Mouse (Mus musculus): ENCODE results near the gene Ephb2. TPM values are rescaled to one million over a fixed set of nuclear protein-coding genes. Genes with fewer than 3 reads are reported as not detected.
A peak's percentile ranks its signal among the peaks of the same experiment; 100 is the strongest.

Gene Ephb2
- 2.3 and 2.5 TPM in 2 replicates for polyA plus RNA-seq (2015; fragmentation: Nextera tagmentation; extraction: Ambion mirVana)

- under 1% methylated on average over 66 of the region's 88 CpGs for WGBS
- peak; percentile 79 for DNase-seq (ENCODE audit: low spot score)
- ATAC-seq (ENCODE audit: low FRiP score, low TSS enrichment), result peak; percentile 74
- no peaks in the 10 kb centered on the region for H3K27me3 ChIP-seq (ENCODE audit: control insufficient read depth, insufficient read depth, low read length)
- peak within 1 kb of the TSS; percentile 72 for H3K4me3 ChIP-seq (ENCODE audit: low read depth, low read length)
- no peaks in the 10 kb centered on the region for H3K36me3 ChIP-seq (ENCODE audit: control insufficient read depth, insufficient read depth, low read length)
- peak within 1 kb of the TSS; percentile 83 for H3K27ac ChIP-seq (replicated peaks)
- H3K4me1 ChIP-seq (replicated peaks; ENCODE audit: control insufficient read depth, insufficient read depth), result no peaks in the 10 kb centered on the region; the same call in none of the 2 replicates
- TF ChIP-seq CTCF (IDR thresholded peaks at IDR 0.05; ENCODE audit: low read depth) (no peak), EP300 (optimal IDR thresholded peaks at IDR 0.05) (no peak)
- H3K4me2 ChIP-seq (replicated peaks; ENCODE audit: low read depth), result peak within 1 kb of the TSS; percentile 96
- H3K9ac ChIP-seq (ENCODE audit: low read length), result peak within 1 kb of the TSS; percentile 67
- no peaks in the 10 kb centered on the region for H3K9me3 ChIP-seq (ENCODE audit: control insufficient read depth, low read length)
Measured at GRCm38 (mm10) chr4:136835621-136836386, at the start of gene Ephb2. Gene Ephb2 (minus strand): TSS chr4:136835988.

- Histone ChIP-seq H3K36me3 (ENCODE audit: control insufficient read depth, insufficient read depth, low read length) (no peaks in the 10 kb centered on the region), H3K4me2 (replicated peaks; ENCODE audit: low read depth) (no peak overlapping the region), H3K27ac (replicated peaks) (no peak overlapping the region), H3K4me1 (replicated peaks; ENCODE audit: control insufficient read depth, insufficient read depth) (no peaks in the 10 kb centered on the region), H3K27me3 (ENCODE audit: control insufficient read depth, insufficient read depth, low read length) (no peaks in the 10 kb centered on the region), H3K9ac (ENCODE audit: low read length) (no peak overlapping the region), H3K9me3 (ENCODE audit: control insufficient read depth, low read length) (no peaks in the 10 kb centered on the region), H3K4me3 (ENCODE audit: low read depth, low read length) (no peak overlapping the region)
- no peak for ATAC-seq (ENCODE audit: low FRiP score, low TSS enrichment)
- WGBS, result 28% methylated on average over 5 of the region's 5 CpGs
- peak; percentile 59 for TF ChIP-seq CTCF (IDR thresholded peaks at IDR 0.05; ENCODE audit: low read depth)
- no peak for TF ChIP-seq EP300 (optimal IDR thresholded peaks at IDR 0.05)
- DNase-seq (ENCODE audit: low spot score), result no peak
Measured at GRCm38 (mm10) chr4:136878601-136879000, 42.8 kb upstream of the Ephb2 start.

GRCm38 (mm10) chr4:136878171-136878570 lies 42.4 kb upstream of the Ephb2 start:
- ATAC-seq (ENCODE audit: low FRiP score, low TSS enrichment) (peak; percentile 53), DNase-seq (ENCODE audit: low spot score) (no peak)
- no peak for TF ChIP-seq EP300 (optimal IDR thresholded peaks at IDR 0.05)
- no peak for TF ChIP-seq CTCF (IDR thresholded peaks at IDR 0.05; ENCODE audit: low read depth)
- no peaks in the 10 kb centered on the region for H3K4me1 ChIP-seq (replicated peaks; ENCODE audit: control insufficient read depth, insufficient read depth)
- no peaks in the 10 kb centered on the region for H3K27me3 ChIP-seq (ENCODE audit: control insufficient read depth, insufficient read depth, low read length)
- WGBS, result 47% methylated on average over 8 of the region's 8 CpGs
- no peak overlapping the region for H3K9ac ChIP-seq (ENCODE audit: low read length)
- no peaks in the 10 kb centered on the region for H3K9me3 ChIP-seq (ENCODE audit: control insufficient read depth, low read length)
- H3K4me3 ChIP-seq (ENCODE audit: low read depth, low read length), result no peak overlapping the region
- H3K27ac ChIP-seq (replicated peaks), result no peak overlapping the region
- no peak overlapping the region for H3K4me2 ChIP-seq (replicated peaks; ENCODE audit: low read depth)
- no peaks in the 10 kb centered on the region for H3K36me3 ChIP-seq (ENCODE audit: control insufficient read depth, insufficient read depth, low read length)

GRCm38 (mm10) chr4:136876971-136877370 lies 41.2 kb upstream of the Ephb2 start:
- 0 out of 2 replicates have a peak, but pooled peaks have one; percentile 38 for ATAC-seq (ENCODE audit: low FRiP score, low TSS enrichment)

GRCm38 (mm10) chr4:136875012-136875411 lies 39.2 kb upstream of the Ephb2 start:
- H3K27me3 ChIP-seq (ENCODE audit: control insufficient read depth, insufficient read depth, low read length), result no peaks in the 10 kb centered on the region
- H3K4me1 ChIP-seq (replicated peaks; ENCODE audit: control insufficient read depth, insufficient read depth), result no peaks in the 10 kb centered on the region
- ATAC-seq (ENCODE audit: low FRiP score, low TSS enrichment) (no peak), DNase-seq (ENCODE audit: low spot score) (no peak)
- no peak overlapping the region for H3K9ac ChIP-seq (ENCODE audit: low read length)
- H3K4me2 ChIP-seq (replicated peaks; ENCODE audit: low read depth), result no peak overlapping the region
- no peaks in the 10 kb centered on the region for H3K36me3 ChIP-seq (ENCODE audit: control insufficient read depth, insufficient read depth, low read length)
- no peaks in the 10 kb centered on the region for H3K9me3 ChIP-seq (ENCODE audit: control insufficient read depth, low read length)
- TF ChIP-seq EP300 (optimal IDR thresholded peaks at IDR 0.05), result no peak
- TF ChIP-seq CTCF (IDR thresholded peaks at IDR 0.05; ENCODE audit: low read depth), result no peak
- no peak overlapping the region for H3K27ac ChIP-seq (replicated peaks)
- 85% methylated on average over 14 of the region's 14 CpGs for WGBS
- no peak overlapping the region for H3K4me3 ChIP-seq (ENCODE audit: low read depth, low read length)

More at GRCm38 (mm10) chr4:136876971-136877370, 41.2 kb upstream of the Ephb2 start:
- TF ChIP-seq EP300 (optimal IDR thresholded peaks at IDR 0.05) (no peak), CTCF (IDR thresholded peaks at IDR 0.05; ENCODE audit: low read depth) (peak; percentile 86)
- Histone ChIP-seq H3K4me2 (replicated peaks; ENCODE audit: low read depth) (no peak overlapping the region), H3K27me3 (ENCODE audit: control insufficient read depth, insufficient read depth, low read length) (no peaks in the 10 kb centered on the region), H3K27ac (replicated peaks) (no peak overlapping the region), H3K9ac (ENCODE audit: low read length) (no peak overlapping the region), H3K36me3 (ENCODE audit: control insufficient read depth, insufficient read depth, low read length) (no peaks in the 10 kb centered on the region), H3K4me3 (ENCODE audit: low read depth, low read length) (no peak overlapping the region), H3K4me1 (replicated peaks; ENCODE audit: control insufficient read depth, insufficient read depth) (no peaks in the 10 kb centered on the region), H3K9me3 (ENCODE audit: control insufficient read depth, low read length) (no peaks in the 10 kb centered on the region)
- peak; percentile 78 for DNase-seq (ENCODE audit: low spot score)
- 14% methylated on average over 7 of the region's 7 CpGs for WGBS

- H3K4me2 ChIP-seq (replicated peaks; ENCODE audit: low read depth), result no peak overlapping the region
- H3K9me3 ChIP-seq (ENCODE audit: control insufficient read depth, low read length), result no peaks in the 10 kb centered on the region
- no peaks in the 10 kb centered on the region for H3K36me3 ChIP-seq (ENCODE audit: control insufficient read depth, insufficient read depth, low read length)
- H3K4me3 ChIP-seq (ENCODE audit: low read depth, low read length), result no peak overlapping the region
- ATAC-seq (ENCODE audit: low FRiP score, low TSS enrichment) (peak; percentile 42; the same call in 1 of the 2 replicates), DNase-seq (ENCODE audit: low spot score) (peak; percentile 34)
- no peaks in the 10 kb centered on the region for H3K4me1 ChIP-seq (replicated peaks; ENCODE audit: control insufficient read depth, insufficient read depth)
- H3K27ac ChIP-seq (replicated peaks), result no peak overlapping the region
- H3K27me3 ChIP-seq (ENCODE audit: control insufficient read depth, insufficient read depth, low read length), result no peaks in the 10 kb centered on the region
- 43% methylated on average over 6 of the region's 6 CpGs for WGBS
- H3K9ac ChIP-seq (ENCODE audit: low read length), result no peak overlapping the region
- no peak for TF ChIP-seq EP300 (optimal IDR thresholded peaks at IDR 0.05)
- TF ChIP-seq CTCF (IDR thresholded peaks at IDR 0.05; ENCODE audit: low read depth), result no peak
Measured at GRCm38 (mm10) chr4:136868371-136868770, 32.6 kb upstream of the Ephb2 start.
